Mouse (Mus musculus) frontal cortex, postnatal 10 days (tissue): ENCODE measurements around the gene Ccdc194.

Experiments used
- DNase-seq, 2 experiments: peaks; one replicate each; pipeline ENCODE4 v3.0.0; 2022; ENCODE audit warnings: low spot score in 2 of 2, mixed read lengths in 1 of 2

Gene Ccdc194

GRCm38 (mm10) chr8:71511644-71512043 is 13.9 kb downstream of the Ccdc194 start, which contains the start of gene Plvap:
Gene Plvap, minus strand, starts transcription at chr8:71511752.
- no peak for DNase-seq

- no peak for DNase-seq
Measured at GRCm38 (mm10) chr8:71509316-71509715, 16.2 kb downstream of the Ccdc194 start.

- peak; percentile 62 to 77 for DNase-seq
Measured at GRCm38 (mm10) chr8:71507589-71508104, 17.9 kb downstream of the Ccdc194 start.

GRCm38 (mm10) chr8:71505979-71506378 is 19.5 kb downstream of the Ccdc194 start:
- no peak for DNase-seq

- no peak for DNase-seq
Measured at GRCm38 (mm10) chr8:71505326-71505725, 20.2 kb downstream of the Ccdc194 start.

GRCm38 (mm10) chr8:71504349-71504748 is 21.2 kb downstream of the Ccdc194 start:
- no peak for DNase-seq

GRCm38 (mm10) chr8:71498816-71499690 is 26.5 kb downstream of the Ccdc194 start:
- no peak for DNase-seq

GRCm38 (mm10) chr8:71497881-71498501 is 27.5 kb downstream of the Ccdc194 start:
- DNase-seq, result no peak

- DNase-seq, result no peak
Measured at GRCm38 (mm10) chr8:71497077-71497645, 28.4 kb downstream of the Ccdc194 start.

- peak in 1 of 2 experiments; percentile 52 for DNase-seq
Measured at GRCm38 (mm10) chr8:71496481-71496880, 29.0 kb downstream of the Ccdc194 start.

- peak in 1 of 2 experiments; percentile 14 for DNase-seq
Measured at GRCm38 (mm10) chr8:71495811-71496210, 29.7 kb downstream of the Ccdc194 start.

GRCm38 (mm10) chr8:71495039-71495438 is 30.5 kb downstream of the Ccdc194 start:
- peak; percentile 65 to 77 for DNase-seq

GRCm38 (mm10) chr8:71488454-71488853 is 37.1 kb downstream of the Ccdc194 start:
- DNase-seq, result peak; percentile 85 to 87

- peak in 1 of 2 experiments; percentile 74 for DNase-seq
Measured at GRCm38 (mm10) chr8:71487691-71488445, 37.6 kb downstream of the Ccdc194 start, which contains the start of gene Gtpbp3. Gene Gtpbp3, plus strand, starts transcription at chr8:71488103.

GRCm38 (mm10) chr8:71486136-71486529 is 39.4 kb downstream of the Ccdc194 start:
- DNase-seq, result no peak

- DNase-seq, result peak; percentile 76 to 85
Measured at GRCm38 (mm10) chr8:71485142-71486135, 40.1 kb downstream of the Ccdc194 start, which contains the start of gene Ano8. Gene Ano8, minus strand, starts transcription at chr8:71485963.

GRCm38 (mm10) chr8:71484736-71485135 is 40.8 kb downstream of the Ccdc194 start:
- DNase-seq, result no peak

GRCm38 (mm10) chr8:71483932-71484331 is 41.6 kb downstream of the Ccdc194 start:
- DNase-seq, result no peak

- no peak for DNase-seq
Measured at GRCm38 (mm10) chr8:71478943-71479342, 46.6 kb downstream of the Ccdc194 start.
